9 mouse cellular contexts compared by ENCODE assay signal in the genomic region with DNA sequence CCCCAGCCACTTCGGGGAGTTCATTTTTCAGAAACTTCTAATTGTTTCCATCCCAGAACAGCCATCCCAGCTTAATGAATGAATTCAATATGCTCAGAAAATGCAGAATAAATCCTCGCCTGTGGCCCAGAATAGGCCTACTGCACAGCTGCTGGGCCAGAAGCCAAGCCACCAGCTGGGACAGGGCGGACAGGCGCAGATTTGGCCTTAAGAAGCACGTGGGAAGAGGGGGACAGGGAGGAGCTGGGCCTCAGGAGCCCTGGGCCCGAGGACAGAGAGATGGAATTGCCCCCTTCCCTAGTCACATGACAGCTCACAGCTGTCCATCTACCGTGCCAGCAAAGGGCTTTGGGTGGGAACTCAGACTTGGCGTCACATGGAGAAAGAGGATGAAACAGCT. TPM values are rescaled to one million over a fixed set of nuclear protein-coding genes. Genes with fewer than 3 reads are reported as not detected.
DNase-seq lines count a peak whose midpoint lies in the region; ATAC-seq and TF ChIP-seq lines count a peak whose summit lies in the region.
"Had no signal": no experiment of that assay in that cellular context is flagged by ENCODE, and none has a peak within 500 bp of the region (broad histone marks: within the 10 kb centered on the region; RNA-seq: fewer than 3 reads in every experiment).

No protein-coding gene starts in this region.

- no peaks in the 10 kb centered on the region for H3K36me3 ChIP-seq in hindbrain, embryonic 10.5 days
- no peaks in the 10 kb centered on the region for H3K36me3 ChIP-seq in midbrain, embryonic 14.5 days (ENCODE audit: control insufficient read depth, insufficient read depth, low read length)
- H3K36me3 ChIP-seq in stomach, postnatal 0 days (ENCODE audit: control insufficient read depth, insufficient read depth, low read length): no peaks in the 10 kb centered on the region

- no peak for TF ChIP-seq EP300 in stomach, postnatal 0 days (optimal IDR thresholded peaks at IDR 0.05)

- H3K4me3 ChIP-seq in hindbrain, embryonic 10.5 days: no peak overlapping the region
- no peak overlapping the region for H3K4me3 ChIP-seq in left cerebral cortex, adult 2 months
- no peak overlapping the region for H3K4me3 ChIP-seq in midbrain, embryonic 14.5 days (replicated peaks; ENCODE audit: low read depth, low read length)
- no peak overlapping the region for H3K4me3 ChIP-seq in stomach, postnatal 0 days (ENCODE audit: low read depth, low read length)

- H3K9me3 ChIP-seq in hindbrain, embryonic 10.5 days: no peaks in the 10 kb centered on the region
- H3K9me3 ChIP-seq in midbrain, embryonic 14.5 days (ENCODE audit: control insufficient read depth, low read length): no peaks in the 10 kb centered on the region
- H3K9me3 ChIP-seq in stomach, postnatal 0 days (ENCODE audit: control insufficient read depth, low read length): no peaks in the 10 kb centered on the region

- peak overlapping the region; percentile 50 for H3K27ac ChIP-seq in hindbrain, embryonic 10.5 days
- peak overlapping the region; percentile 66 for H3K27ac ChIP-seq in left cerebral cortex, adult 2 months
- H3K27ac ChIP-seq in midbrain, embryonic 14.5 days (replicated peaks; ENCODE audit: low read depth, low read length): peak overlapping the region; percentile 79
- no peak overlapping the region for H3K27ac ChIP-seq in stomach, postnatal 0 days (replicated peaks)
- H3K27ac ChIP-seq: macrophage had no signal

- peaks cover 92% of the 10 kb centered on the region for H3K27me3 ChIP-seq in hindbrain, embryonic 10.5 days (ENCODE audit: insufficient read depth, poor library complexity, severe bottlenecking)
- H3K27me3 ChIP-seq in midbrain, embryonic 14.5 days (ENCODE audit: control insufficient read depth, insufficient read depth, low read length): no peaks in the 10 kb centered on the region
- no peaks in the 10 kb centered on the region for H3K27me3 ChIP-seq in stomach, postnatal 0 days (ENCODE audit: control insufficient read depth, insufficient read depth, low read length)

- peak; percentile 86 to 90 for DNase-seq in cerebellum, postnatal 10 days
- no peak for DNase-seq in cerebellum, postnatal 36 days
- DNase-seq in forelimb bud, embryonic 11.5 days (ENCODE audit: low read depth, low spot score): peak; percentile 56
- peak; percentile 40 for DNase-seq in hindbrain, embryonic 10.5 days (ENCODE audit: low spot score)
- peak; percentile 55 to 57 for DNase-seq in left cerebral cortex, adult 2 months (ENCODE audit: extremely low spot score in 1 of 2, low spot score in 2 of 2)
- peak; percentile 87 for DNase-seq in midbrain, embryonic 14.5 days
- peak; percentile 54 for DNase-seq in stomach, postnatal 0 days (ENCODE audit: low spot score)
- no peak for DNase-seq in T-cell, adult 2 months (ENCODE audit: low spot score)

- H3K9ac ChIP-seq in midbrain, embryonic 14.5 days (replicated peaks; ENCODE audit: low read length): no peak overlapping the region
- no peak overlapping the region for H3K9ac ChIP-seq in stomach, postnatal 0 days (ENCODE audit: low read length)

- peak; percentile 67 for ATAC-seq in midbrain, embryonic 14.5 days (ENCODE audit: low FRiP score, low TSS enrichment)
- peak; percentile 75; the same call in 1 of the 2 replicates for ATAC-seq in stomach, postnatal 0 days (ENCODE audit: low FRiP score, low TSS enrichment)

- intact Hi-C loops in left cerebral cortex, adult 2 months (cut with DNase I): no loop called here

- 40% methylated on average over 8 of the region's 8 CpGs for WGBS in hindbrain, embryonic 10.5 days
- WGBS in midbrain, embryonic 14.5 days: 9% methylated on average over 8 of the region's 8 CpGs
- WGBS in stomach, postnatal 0 days: 30% methylated on average over 8 of the region's 8 CpGs

- peaks cover 63% of the 10 kb centered on the region for H3K4me1 ChIP-seq in hindbrain, embryonic 10.5 days (replicated peaks)
- peaks cover 44% of the 10 kb centered on the region for H3K4me1 ChIP-seq in midbrain, embryonic 14.5 days (ENCODE audit: control insufficient read depth, insufficient read depth, low read length)
- H3K4me1 ChIP-seq in stomach, postnatal 0 days (replicated peaks; ENCODE audit: control insufficient read depth, insufficient read depth): no peaks in the 10 kb centered on the region

- no peak overlapping the region for H3K4me2 ChIP-seq in midbrain, embryonic 14.5 days (ENCODE audit: low read length)
- no peak overlapping the region for H3K4me2 ChIP-seq in stomach, postnatal 0 days (replicated peaks; ENCODE audit: low read depth)

- TF ChIP-seq CTCF in left cerebral cortex, adult 2 months (IDR thresholded peaks at IDR 0.05): no peak
- TF ChIP-seq CTCF in stomach, postnatal 0 days (IDR thresholded peaks at IDR 0.05; ENCODE audit: low read depth): no peak

RNA-seq across cellular contexts. Expression of a gene that starts 43.0 kb away (rescaled TPM):
- polyA plus RNA-seq in hindbrain, embryonic 10.5 days (2016; fragmentation: Nextera tagmentation; extraction: Ambion mirVana): 0.30 and 0.65 TPM in 2 replicates
- total RNA-seq in left cerebral cortex, adult 2 months (2021): 1 to 10 TPM in 1 of 2 experiments, under 1 TPM in 1; 1.00 to 1.4 TPM
- 0.87 and 1.4 TPM in 2 replicates for polyA plus RNA-seq in midbrain, embryonic 14.5 days (2014; fragmentation: Nextera tagmentation; extraction: Ambion mirVana)
- polyA plus RNA-seq in stomach, postnatal 0 days (2015; fragmentation: Nextera tagmentation; extraction: Ambion mirVana): 0.15 and 0.17 TPM in 2 replicates

Comparison
In these comparisons a context has a peak if more than half of its experiments do, and no peak if none do; other contexts are left out.
1. DNase-seq: peak in cerebellum, postnatal 10 days (2 of 2), forelimb bud, embryonic 11.5 days (single experiment), hindbrain, embryonic 10.5 days (single experiment), left cerebral cortex, adult 2 months (2 of 2), midbrain, embryonic 14.5 days (single experiment) and stomach, postnatal 0 days (single experiment); none in cerebellum, postnatal 36 days (0 of 2) and T-cell, adult 2 months (single experiment).